Mouse (Mus musculus) liver, embryonic 12.5 days (tissue): ENCODE measurements around the gene Stk38. TPM values are rescaled to one million over a fixed set of nuclear protein-coding genes. Genes with fewer than 3 reads are reported as not detected.

ENCODE experiments used
- ATAC-seq: fragments of 200-750 bp; cut with Nextera tagmentation; 2 replicates; pipeline ENCODE4 v1.8.0; 2017; ENCODE audit warnings: moderate number of reproducible peaks, mild to moderate bottlenecking, moderate library complexity
- H3K27ac ChIP-seq: fragments of 300-500 bp; sonication (generic); 2 replicates; pipeline ENCODE4 v1.5.1; 2016; ENCODE audit warnings: mild to moderate bottlenecking
- H3K27me3 ChIP-seq: fragments of 300-500 bp; sonication (generic); replicated peaks from 2 replicates; pipeline ENCODE4 v1.6.1; 2016; ENCODE audit warnings: mild to moderate bottlenecking, moderate library complexity
- H3K36me3 ChIP-seq: fragments of 300-500 bp; sonication (generic); 2 replicates; pipeline ENCODE4 v1.6.1; 2016; ENCODE audit warnings: mild to moderate bottlenecking, moderate library complexity
- H3K4me1 ChIP-seq: fragments of 300-500 bp; sonication (generic); 2 replicates; pipeline ENCODE4 v1.6.1; 2016
- H3K4me2 ChIP-seq: fragments of 300-500 bp; sonication (generic); 2 replicates; pipeline ENCODE4 v1.6.1; 2016; ENCODE audit warnings: mild to moderate bottlenecking, moderate library complexity
- H3K4me3 ChIP-seq: fragments of 300-500 bp; sonication (generic); 2 replicates; pipeline ENCODE4 v1.5.1; 2016; ENCODE audit warnings: mild to moderate bottlenecking, moderate library complexity
- H3K9ac ChIP-seq: fragments of 300-500 bp; sonication (generic); 2 replicates; pipeline ENCODE4 v1.6.1; 2016; ENCODE audit warnings: mild to moderate bottlenecking, moderate library complexity
- H3K9me3 ChIP-seq: fragments of 300-500 bp; sonication (generic); replicated peaks from 2 replicates; pipeline ENCODE4 v1.6.1; 2016; ENCODE audit warnings: mild to moderate bottlenecking, moderate library complexity
- WGBS: fragments of 180-500 bp; shearing (Covaris S2); methylation state at CpG from one replicate; pipeline ENCODE4 v1.1.7; 2016; ENCODE audit not compliant: insufficient replicate concordance; 5-methylcytosine and 5-hydroxymethylcytosine counted together
- polyA plus RNA-seq: library from polyadenylated mRNA; unstranded; fragments of >200 nt; fragmentation: Nextera tagmentation; extraction: Ambion mirVana; gene quantifications from 2 replicates; pipeline ENCODE4 v1.2.1, GENCODE M21; 2016

The Stk38 gene
- polyA plus RNA-seq, 1 experiment from 2014 or later: 56.7 TPM

GRCm38 (mm10) chr17:28930392-28931074 is 77.3 kb downstream of the Stk38 start:
- no peaks in the 10 kb centered on the region for H3K27me3 ChIP-seq
- peak overlapping the region; percentile 71 for H3K4me2 ChIP-seq
- peak overlapping the region; percentile 79 for H3K9ac ChIP-seq
- 13% methylated on average over 14 of the region's 14 CpGs for WGBS
- H3K36me3 ChIP-seq: no peaks in the 10 kb centered on the region
- H3K4me3 ChIP-seq: peak overlapping the region; percentile 28
- ATAC-seq: peak; percentile 86
- H3K4me1 ChIP-seq: peaks cover 76% of the 10 kb centered on the region
- peak overlapping the region; percentile 98 for H3K27ac ChIP-seq
- no peaks in the 10 kb centered on the region for H3K9me3 ChIP-seq

GRCm38 (mm10) chr17:28929369-28929768 is 78.4 kb downstream of the Stk38 start:
- H3K9me3 ChIP-seq: no peaks in the 10 kb centered on the region
- WGBS: 78% methylated on average over 4 of the region's 4 CpGs
- no peak overlapping the region for H3K4me3 ChIP-seq
- peak overlapping the region; percentile 79 for H3K9ac ChIP-seq
- H3K4me2 ChIP-seq: no peak overlapping the region
- H3K4me1 ChIP-seq: peaks cover 67% of the 10 kb centered on the region
- no peaks in the 10 kb centered on the region for H3K27me3 ChIP-seq
- ATAC-seq: no peak
- H3K27ac ChIP-seq: peak overlapping the region; percentile 98
- H3K36me3 ChIP-seq: no peaks in the 10 kb centered on the region

GRCm38 (mm10) chr17:28928004-28928403 is 79.8 kb downstream of the Stk38 start:
- Histone ChIP-seq H3K9ac (no peak overlapping the region), H3K9me3 (no peaks in the 10 kb centered on the region), H3K4me3 (no peak overlapping the region), H3K4me2 (no peak overlapping the region), H3K4me1 (peaks cover 63% of the 10 kb centered on the region), H3K27ac (peak overlapping the region; percentile 98), H3K27me3 (0 out of 2 replicates have a peak, but pooled peaks cover under 1% of the 10 kb centered on the region), H3K36me3 (no peaks in the 10 kb centered on the region)
- no peak for ATAC-seq
- whole genome bisulfite sequencing: 74% methylated on average over 9 of the region's 9 CpGs

GRCm38 (mm10) chr17:28926866-28927635 is 80.7 kb downstream of the Stk38 start:
- no peak for ATAC-seq
- Histone ChIP-seq H3K9ac (no peak overlapping the region), H3K9me3 (no peaks in the 10 kb centered on the region), H3K4me1 (peaks cover 60% of the 10 kb centered on the region), H3K36me3 (no peaks in the 10 kb centered on the region), H3K4me2 (no peak overlapping the region), H3K27ac (peak overlapping the region; percentile 98), H3K4me3 (no peak overlapping the region), H3K27me3 (0 out of 2 replicates have a peak, but pooled peaks cover 5% of the 10 kb centered on the region)
- 34% methylated on average over 15 of the region's 15 CpGs for WGBS

GRCm38 (mm10) chr17:28926380-28926779 is 81.4 kb downstream of the Stk38 start:
- no peaks in the 10 kb centered on the region for H3K36me3 ChIP-seq
- 0 out of 2 replicates have a peak overlapping the region, but pooled peaks have one; percentile 2 for H3K4me2 ChIP-seq
- peaks cover 57% of the 10 kb centered on the region for H3K4me1 ChIP-seq
- H3K27me3 ChIP-seq: 0 out of 2 replicates have a peak, but pooled peaks cover 6% of the 10 kb centered on the region
- no peak overlapping the region for H3K27ac ChIP-seq
- no peak overlapping the region for H3K9ac ChIP-seq
- H3K9me3 ChIP-seq: no peaks in the 10 kb centered on the region
- no peak overlapping the region for H3K4me3 ChIP-seq
- WGBS: 12% methylated on average over 13 of the region's 13 CpGs
- no peak for ATAC-seq

GRCm38 (mm10) chr17:28924957-28925595 is 82.7 kb downstream of the Stk38 start:
- ATAC-seq: no peak

DNA sequence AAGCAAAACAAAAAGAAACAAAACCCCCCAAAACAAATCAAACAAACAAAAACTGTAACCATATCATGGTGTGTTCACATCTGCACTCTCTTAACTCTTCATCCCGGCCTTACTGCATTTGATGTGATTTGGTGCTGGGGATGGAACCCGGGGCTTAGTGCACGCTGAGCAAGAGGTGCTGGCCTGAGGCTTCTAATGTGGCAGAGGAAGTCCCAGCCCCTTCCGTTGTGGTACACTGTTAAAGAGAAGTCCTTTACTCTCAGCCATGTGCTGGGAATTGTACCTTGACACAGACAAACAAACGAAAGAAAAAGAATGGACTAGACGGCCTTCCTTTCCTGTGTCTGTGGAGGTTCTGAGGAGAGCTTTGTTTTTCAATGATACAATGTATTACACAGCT is 85.7 kb downstream of the Stk38 start:
- no peak overlapping the region for H3K4me2 ChIP-seq
- H3K4me1 ChIP-seq: peaks cover 23% of the 10 kb centered on the region
- H3K36me3 ChIP-seq: no peaks in the 10 kb centered on the region
- WGBS: 23% methylated on average over 6 of the region's 6 CpGs
- no peak overlapping the region for H3K27ac ChIP-seq
- H3K9me3 ChIP-seq: no peaks in the 10 kb centered on the region
- no peak overlapping the region for H3K4me3 ChIP-seq
- 0 out of 2 replicates have a peak overlapping the region, but pooled peaks have one; percentile 17 for H3K9ac ChIP-seq
- H3K27me3 ChIP-seq: 0 out of 2 replicates have a peak, but pooled peaks cover 13% of the 10 kb centered on the region
- ATAC-seq: no peak

More at GRCm38 (mm10) chr17:28924957-28925595, 82.7 kb downstream of the Stk38 start:
- WGBS: 72% methylated on average over 8 of the region's 8 CpGs
- Histone ChIP-seq H3K4me3 (no peak overlapping the region), H3K27ac (no peak overlapping the region), H3K4me1 (peaks cover 52% of the 10 kb centered on the region), H3K9ac (no peak overlapping the region), H3K4me2 (no peak overlapping the region), H3K9me3 (no peaks in the 10 kb centered on the region), H3K36me3 (no peaks in the 10 kb centered on the region), H3K27me3 (0 out of 2 replicates have a peak, but pooled peaks cover 13% of the 10 kb centered on the region)

- H3K4me1 ChIP-seq: peaks cover 13% of the 10 kb centered on the region; the same call in 1 of the 2 replicates
- WGBS: 51% methylated on average over 8 of the region's 8 CpGs
- no peak overlapping the region for H3K4me3 ChIP-seq
- H3K27ac ChIP-seq: no peak overlapping the region
- no peak overlapping the region; the same call in 1 of the 2 replicates for H3K9ac ChIP-seq
- H3K27me3 ChIP-seq: 0 out of 2 replicates have a peak, but pooled peaks cover 13% of the 10 kb centered on the region
- no peak for ATAC-seq
- no peak overlapping the region for H3K4me2 ChIP-seq
- no peaks in the 10 kb centered on the region for H3K36me3 ChIP-seq
- H3K9me3 ChIP-seq: no peaks in the 10 kb centered on the region
Measured at GRCm38 (mm10) chr17:28921086-28921485, 86.7 kb downstream of the Stk38 start.

Other genes with a start within 250 kb of the Stk38 start
- gene Mapk13, start 238.7 kb downstream of the Stk38 start, polyA plus RNA-seq: 2.3 and 2.5 TPM in 2 replicates
- 67.4 and 68.8 TPM in 2 replicates for gene Brpf3, start 206.9 kb downstream of the Stk38 start, polyA plus RNA-seq
- not detected in 2 replicates for gene Pnpla1, start 149.6 kb downstream of the Stk38 start, polyA plus RNA-seq
- 0.17 and 0.25 TPM in 2 replicates for gene 4930539E08Rik, start 92.7 kb downstream of the Stk38 start, polyA plus RNA-seq
- gene Pxt1, start 64.2 kb downstream of the Stk38 start, polyA plus RNA-seq: 0.51 and 0.73 TPM in 2 replicates
- 87.0 and 92.4 TPM in 2 replicates for gene Kctd20, start 56.0 kb downstream of the Stk38 start, polyA plus RNA-seq
- 372 and 377 TPM in 2 replicates for gene Srsf3, start 24.6 kb upstream of the Stk38 start, polyA plus RNA-seq
- gene Cdkn1a, start 83.0 kb upstream of the Stk38 start, polyA plus RNA-seq: 8.3 and 9.6 TPM in 2 replicates
- gene Rab44, start 106.2 kb upstream of the Stk38 start, polyA plus RNA-seq: 5.0 and 5.4 TPM in 2 replicates
- gene Cpne5, start 230.2 kb upstream of the Stk38 start, polyA plus RNA-seq: 0.18 and 0.33 TPM in 2 replicates